Mouse (Mus musculus) kidney, postnatal 25 days (tissue): ENCODE measurements around the gene Ptpn11.
A peak's percentile ranks its signal among the peaks of the same experiment; 100 is the strongest.
"Not testable (repeated sequence)": the region's sequence is repeated elsewhere in the genome, so short reads cannot be mapped to it uniquely, and the experiment has no call there.

Experiments used
- DNase-seq, 2 experiments: peaks; one replicate each; pipeline ENCODE4 v3.0.0; 2021; ENCODE audit warnings: mixed read lengths in 2 of 2

The Ptpn11 gene

GRCm38 (mm10) chr5:121190836-121191583, at the start of gene Ptpn11:
TSS of gene Ptpn11 (minus strand) at chr5:121191397.
- DNase-seq: peak; percentile 84 to 92

GRCm38 (mm10) chr5:121239846-121240245, 48.6 kb upstream of the Ptpn11 start:
- DNase-seq: no peak

- no peak for DNase-seq
Measured at GRCm38 (mm10) chr5:121238208-121238607, 47.0 kb upstream of the Ptpn11 start.

- DNase-seq: no peak
Measured at GRCm38 (mm10) chr5:121236171-121236570, 45.0 kb upstream of the Ptpn11 start.

GRCm38 (mm10) chr5:121233726-121234125, 42.5 kb upstream of the Ptpn11 start:
- DNase-seq: no peak

- DNase-seq: no peak
Measured at GRCm38 (mm10) chr5:121232789-121233188, 41.6 kb upstream of the Ptpn11 start.

GRCm38 (mm10) chr5:121230811-121231210, 39.6 kb upstream of the Ptpn11 start:
- DNase-seq: no peak

- DNase-seq: no peak
Measured at GRCm38 (mm10) chr5:121229182-121229581, 38.0 kb upstream of the Ptpn11 start.

GRCm38 (mm10) chr5:121227330-121227729, 36.1 kb upstream of the Ptpn11 start:
- DNase-seq: not testable (repeated sequence)

GRCm38 (mm10) chr5:121226845-121227244, 35.6 kb upstream of the Ptpn11 start:
- no peak for DNase-seq

- no peak for DNase-seq
Measured at GRCm38 (mm10) chr5:121226406-121226805, 35.2 kb upstream of the Ptpn11 start.

- no peak for DNase-seq
Measured at GRCm38 (mm10) chr5:121225854-121226253, 34.7 kb upstream of the Ptpn11 start.

- no peak for DNase-seq
Measured at GRCm38 (mm10) chr5:121224856-121225255, 33.7 kb upstream of the Ptpn11 start.

GRCm38 (mm10) chr5:121224020-121224419, 32.8 kb upstream of the Ptpn11 start:
- DNase-seq: not testable (repeated sequence)

GRCm38 (mm10) chr5:121221328-121221850, 30.2 kb upstream of the Ptpn11 start:
- DNase-seq: no peak

- DNase-seq: peak; percentile 33 to 46
Measured at GRCm38 (mm10) chr5:121220732-121221301, 29.6 kb upstream of the Ptpn11 start.

GRCm38 (mm10) chr5:121219980-121220731, 29.0 kb upstream of the Ptpn11 start, which contains the start of gene Hectd4:
TSS of gene Hectd4 (plus strand) at chr5:121220219.
- peak; percentile 96 to 99 for DNase-seq

- DNase-seq: no peak
Measured at GRCm38 (mm10) chr5:121219190-121219589, 28.0 kb upstream of the Ptpn11 start.

GRCm38 (mm10) chr5:121217313-121217634, 26.1 kb upstream of the Ptpn11 start:
- no peak for DNase-seq

GRCm38 (mm10) chr5:121216584-121217312, 25.6 kb upstream of the Ptpn11 start:
- not testable (repeated sequence) for DNase-seq

GRCm38 (mm10) chr5:121216126-121216446, 24.9 kb upstream of the Ptpn11 start:
- no peak for DNase-seq

GRCm38 (mm10) chr5:121215380-121216125, 24.4 kb upstream of the Ptpn11 start:
- DNase-seq: peak; percentile 62 to 79
